In the genomic region with DNA sequence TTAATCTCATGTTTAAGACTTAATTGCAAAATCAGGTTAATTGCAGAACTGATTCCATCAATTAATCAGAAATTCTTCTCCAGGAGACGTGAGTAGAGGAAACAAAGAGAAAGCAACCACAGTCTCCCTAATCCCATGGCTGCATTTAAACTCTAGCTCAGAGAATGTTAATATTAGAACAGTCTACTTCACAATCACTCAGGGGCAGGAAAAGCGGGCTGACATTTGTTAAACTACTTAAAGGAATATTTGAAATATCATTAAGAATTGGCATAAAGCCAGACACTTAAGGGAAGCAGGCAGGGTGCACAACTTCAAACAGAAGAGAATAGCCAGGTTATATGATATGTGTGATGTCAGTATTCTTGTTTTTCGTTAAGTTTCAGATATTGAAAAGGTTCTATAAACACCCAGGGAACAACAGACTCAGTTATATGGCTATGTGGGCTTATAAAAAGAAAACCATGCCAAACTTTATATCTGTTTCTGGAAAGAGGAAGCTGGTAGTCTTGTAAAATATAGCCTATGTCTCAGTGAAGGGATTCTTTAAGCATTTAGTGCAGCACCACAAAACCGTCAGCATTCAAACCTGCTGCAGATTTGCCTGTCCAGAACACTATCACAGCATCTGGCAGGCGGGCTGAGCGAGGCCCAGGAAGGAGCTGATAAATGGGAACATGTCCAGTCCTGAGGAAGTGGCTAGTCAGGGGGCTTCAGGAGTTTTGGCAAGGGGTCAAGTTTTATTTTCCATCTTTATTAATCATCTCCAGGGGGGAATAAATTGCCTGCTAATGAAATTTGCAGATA, we compare ENCODE assay signal across 14 mouse cellular contexts.
A peak's percentile ranks its signal among the peaks of the same experiment; 100 is the strongest.
DNase-seq lines count a peak whose midpoint lies in the region; ATAC-seq and TF ChIP-seq lines count a peak whose summit lies in the region.
"Had no signal": no experiment of that assay in that cellular context is flagged by ENCODE, and none has a peak within 500 bp of the region (broad histone marks: within the 10 kb centered on the region; RNA-seq: fewer than 3 reads in every experiment).

No protein-coding gene starts in this region.

- H3K4me2 ChIP-seq in kidney, postnatal 0 days (ENCODE audit: low read length) = no peak overlapping the region
- no peak overlapping the region for H3K4me2 ChIP-seq in neural tube, embryonic 11.5 days (ENCODE audit: low read depth)
- H3K4me2 ChIP-seq: neural tube, embryonic 12.5 days had no signal

- no peaks in the 10 kb centered on the region for H3K4me1 ChIP-seq in kidney, postnatal 0 days (replicated peaks; ENCODE audit: insufficient read depth, low read length)
- no peaks in the 10 kb centered on the region for H3K4me1 ChIP-seq in kidney, adult 2 months (ENCODE audit: control insufficient read depth, insufficient read depth, low read length)
- no peaks in the 10 kb centered on the region for H3K4me1 ChIP-seq in neural tube, embryonic 11.5 days (ENCODE audit: control insufficient read depth, insufficient read depth, low read length)
- H3K4me1 ChIP-seq: midbrain, embryonic 10.5 days; neural tube, embryonic 12.5 days had no signal

- H3K27me3 ChIP-seq in kidney, postnatal 0 days (ENCODE audit: insufficient read depth, low read length) = no peaks in the 10 kb centered on the region
- H3K27me3 ChIP-seq in kidney, adult 2 months (replicated peaks; ENCODE audit: control insufficient read depth, insufficient read depth, low read length) = no peaks in the 10 kb centered on the region
- H3K27me3 ChIP-seq in neural tube, embryonic 11.5 days (ENCODE audit: control insufficient read depth, insufficient read depth, low read length) = no peaks in the 10 kb centered on the region
- H3K27me3 ChIP-seq: neural tube, embryonic 12.5 days had no signal

- 28% methylated on average over 6 of the region's 6 CpGs for WGBS in kidney, postnatal 0 days
- WGBS in kidney, adult 2 months = 51% methylated on average over 6 of the region's 6 CpGs
- WGBS in neural tube, embryonic 11.5 days = 50% methylated on average over 6 of the region's 6 CpGs

- H3K9me3 ChIP-seq in kidney, postnatal 0 days (replicated peaks; ENCODE audit: low read length) = no peaks in the 10 kb centered on the region
- no peaks in the 10 kb centered on the region for H3K9me3 ChIP-seq in neural tube, embryonic 11.5 days (ENCODE audit: control insufficient read depth, low read length)
- H3K9me3 ChIP-seq: midbrain, embryonic 10.5 days; neural tube, embryonic 12.5 days had no signal

- ATAC-seq in kidney, postnatal 0 days (replicated peaks; ENCODE audit: low FRiP score, low read depth) = no peak
- ATAC-seq in neural tube, embryonic 11.5 days (ENCODE audit: insufficient read depth, low FRiP score, low TSS enrichment) = no peak
- ATAC-seq: intestine, postnatal 0 days had no signal

- intact Hi-C loops in gastrocnemius, postnatal 14 days (cut with DNase I; ENCODE audit: low total_unique reads) = no loop called here
- intact Hi-C loops in gastrocnemius, postnatal 36 days (cut with DNase I) = no loop called here

- H3K27ac ChIP-seq in kidney, postnatal 0 days = no peak overlapping the region
- H3K27ac ChIP-seq in kidney, adult 2 months (ENCODE audit: insufficient read depth, low read depth, low read length) = no peak overlapping the region
- no peak overlapping the region for H3K27ac ChIP-seq in neural tube, embryonic 11.5 days (ENCODE audit: low read depth, low read length)
- H3K27ac ChIP-seq: midbrain, embryonic 10.5 days; neural tube, embryonic 12.5 days had no signal

- TF ChIP-seq CTCF in kidney, postnatal 0 days (IDR thresholded peaks at IDR 0.05; ENCODE audit: low read depth) = no peak
- TF ChIP-seq CTCF in kidney, adult 2 months (conservative IDR thresholded peaks at IDR 0.05; ENCODE audit: insufficient read depth, insufficient read length, low read depth, low read length) = no peak

- H3K4me3 ChIP-seq in kidney, postnatal 0 days (replicated peaks; ENCODE audit: low read depth, low read length) = no peak overlapping the region
- no peak overlapping the region for H3K4me3 ChIP-seq in kidney, adult 2 months (ENCODE audit: insufficient read depth, low read depth, low read length)
- no peak overlapping the region for H3K4me3 ChIP-seq in neural tube, embryonic 11.5 days (ENCODE audit: low read depth, low read length)
- H3K4me3 ChIP-seq: midbrain, embryonic 10.5 days; neural tube, embryonic 12.5 days had no signal

- DNase-seq in gastrocnemius, postnatal 14 days = peak; percentile 3
- no peak for DNase-seq in gastrocnemius, postnatal 36 days
- peak; percentile 47 for DNase-seq in kidney, postnatal 0 days (ENCODE audit: low spot score)
- DNase-seq in kidney, adult 2 months = no peak
- peak; percentile 31 for DNase-seq in neural tube, embryonic 11.5 days (ENCODE audit: low spot score)
- no peak for DNase-seq in neural tube, embryonic 10.5 days (ENCODE audit: extremely low spot score, low spot score)
- peak; percentile 51 for DNase-seq in mesoderm, embryonic 11.5 days (ENCODE audit: low read depth, low spot score)
- DNase-seq in retina, embryonic 14.5 days (ENCODE audit: low spot score) = no peak
- DNase-seq: cerebellum, adult 8-10 months; heart, postnatal 14 days; right cerebral cortex, adult 18-20 months had no signal

- no peaks in the 10 kb centered on the region for H3K36me3 ChIP-seq in kidney, postnatal 0 days (ENCODE audit: insufficient read depth, low read length)
- no peaks in the 10 kb centered on the region for H3K36me3 ChIP-seq in kidney, adult 2 months (ENCODE audit: control insufficient read depth, insufficient read depth, low read length)
- no peaks in the 10 kb centered on the region for H3K36me3 ChIP-seq in neural tube, embryonic 11.5 days (ENCODE audit: control insufficient read depth, insufficient read depth, low read length)
- H3K36me3 ChIP-seq: midbrain, embryonic 10.5 days; neural tube, embryonic 12.5 days had no signal

- H3K9ac ChIP-seq in kidney, postnatal 0 days (ENCODE audit: low read depth, low read length) = no peak overlapping the region
- H3K9ac ChIP-seq in neural tube, embryonic 11.5 days (ENCODE audit: low read length) = no peak overlapping the region
- H3K9ac ChIP-seq: neural tube, embryonic 12.5 days had no signal

- TF ChIP-seq POLR2A in kidney, adult 2 months (IDR thresholded peaks at IDR 0.05; ENCODE audit: low read depth, low read length) = no peak

Comparison
In these comparisons a context has a peak if more than half of its experiments do, and no peak if none do; other contexts are left out.
1. DNase-seq: peak in gastrocnemius, postnatal 14 days (single experiment), kidney, postnatal 0 days (single experiment), neural tube, embryonic 11.5 days (single experiment) and mesoderm, embryonic 11.5 days (single experiment); none in gastrocnemius, postnatal 36 days (0 of 2), kidney, adult 2 months (single experiment), neural tube, embryonic 10.5 days (single experiment) and retina, embryonic 14.5 days (single experiment).